19 mouse cellular contexts compared by ENCODE assay signal in genomic region chr3:107221608-107222007, GRCm38 (mm10). TPM values are rescaled to one million over a fixed set of nuclear protein-coding genes. Genes with fewer than 3 reads are reported as not detected.
"Had no signal": no experiment of that assay in that cellular context is flagged by ENCODE, and none has a peak within 500 bp of the region (broad histone marks: within the 10 kb centered on the region; RNA-seq: fewer than 3 reads in every experiment).

Cym (minus strand) TSS chr3:107221732.

- H3K36me3 ChIP-seq: limb, embryonic 10.5 days; liver, embryonic 15.5 days; neural tube, embryonic 15.5 days had no signal

- H3K4me2 ChIP-seq: liver, embryonic 11.5 days; liver, embryonic 15.5 days; neural tube, embryonic 15.5 days had no signal

- DNase-seq: kidney, adult 11 months; kidney, adult 9 months; kidney, postnatal 36 days; lung, adult 2 months; midbrain, embryonic 14.5 days; right cerebral cortex, adult 18-20 months had no signal

- H3K4me1 ChIP-seq: limb, embryonic 10.5 days; liver, embryonic 15.5 days; neural tube, embryonic 15.5 days had no signal

- H3K27ac ChIP-seq: hindbrain, postnatal 0 days; kidney, postnatal 0 days; left cerebral cortex, adult 2 months; limb, embryonic 10.5 days; liver, embryonic 15.5 days; macrophage; neural tube, embryonic 15.5 days had no signal

- ATAC-seq: hindbrain, postnatal 0 days had no signal

- H3K27me3 ChIP-seq: liver, embryonic 15.5 days; neural tube, embryonic 15.5 days had no signal

- H3K4me3 ChIP-seq: left cerebral cortex, adult 2 months; limb, embryonic 10.5 days; liver, embryonic 15.5 days; myocyte; neural tube, embryonic 15.5 days had no signal

- H3K9ac ChIP-seq: liver, embryonic 15.5 days; neural tube, embryonic 15.5 days had no signal

- H3K9me3 ChIP-seq: limb, embryonic 10.5 days; liver, embryonic 15.5 days; neural tube, embryonic 15.5 days had no signal

RNA-seq across cellular contexts. Expression of gene Cym, which starts in this region (rescaled TPM):
- total RNA-seq: layer of hippocampus, postnatal 25 days; left cerebral cortex, adult 2 months; left cerebral cortex, postnatal 14 days; megakaryocyte-erythroid progenitor cell, adult 5-6 weeks had no signal
- polyA plus RNA-seq: hindbrain, postnatal 0 days; limb, embryonic 10.5 days; macrophage; neural tube, embryonic 11.5 days had no signal
